Mouse (Mus musculus) embryonic facial prominence, embryonic 11.5 days (tissue): Measurements from ENCODE around the gene Lrpap1. TPM values are rescaled to one million over a fixed set of nuclear protein-coding genes. Genes with fewer than 3 reads are reported as not detected.

Source experiments
- ATAC-seq: fragments of 200-750 bp; cut with Nextera tagmentation; replicated peaks from 2 replicates; pipeline ENCODE4 v1.8.0; 2017; ENCODE audit warnings: low read depth; ENCODE audit not compliant: insufficient number of reproducible peaks, low FRiP score, low TSS enrichment
- DNase-seq: peaks from one replicate; pipeline ENCODE4 v3.0.0-alpha.2; 2015; ENCODE audit warnings: low spot score
- H3K27ac ChIP-seq: fragments of 300-500 bp; sonication (generic); replicated peaks from 2 replicates; pipeline ENCODE4 v1.5.1; 2014; ENCODE audit warnings: mild to moderate bottlenecking, low read depth, low read length, control low read depth
- H3K27me3 ChIP-seq: fragments of 300-500 bp; sonication (generic); 2 replicates; pipeline ENCODE4 v1.6.1; 2014; ENCODE audit warnings: mild to moderate bottlenecking, low read length, moderate library complexity, mixed read lengths; ENCODE audit not compliant: control insufficient read depth, insufficient read depth
- H3K36me3 ChIP-seq: fragments of 300-500 bp; sonication (generic); replicated peaks from 2 replicates; pipeline ENCODE4 v1.6.1; 2014; ENCODE audit warnings: low read depth, mild to moderate bottlenecking, low read length, moderate library complexity, mixed read lengths; ENCODE audit not compliant: control insufficient read depth, insufficient read depth
- H3K4me1 ChIP-seq: fragments of 300-500 bp; sonication (generic); 2 replicates; pipeline ENCODE4 v1.6.1; 2014; ENCODE audit warnings: low read length, mixed read lengths; ENCODE audit not compliant: control insufficient read depth, insufficient read depth
- H3K4me2 ChIP-seq: fragments of 300-500 bp; sonication (generic); 2 replicates; pipeline ENCODE4 v1.6.1; 2014; ENCODE audit warnings: low read depth, mild to moderate bottlenecking, control low read depth, low read length, moderate library complexity
- H3K4me3 ChIP-seq: fragments of 300-500 bp; sonication (generic); 2 replicates; pipeline ENCODE4 v1.5.1; 2014; ENCODE audit warnings: low read depth, low read length, control low read depth
- H3K9ac ChIP-seq: fragments of 300-500 bp; sonication (generic); replicated peaks from 2 replicates; pipeline ENCODE4 v1.6.1; 2014; ENCODE audit warnings: mild to moderate bottlenecking, control low read depth, low read length
- H3K9me3 ChIP-seq: fragments of 300-500 bp; sonication (generic); replicated peaks from 2 replicates; pipeline ENCODE4 v1.6.1; 2016; ENCODE audit warnings: mild to moderate bottlenecking, low read length, inconsistent platforms, mixed read lengths; ENCODE audit not compliant: control insufficient read depth
- WGBS: fragments of 180-500 bp; shearing (Covaris S2); extraction: QIAGEN DNeasy Blood & Tissue Kit; methylation state at CpG from one replicate; pipeline ENCODE4 v1.1.7; 2014; 5-methylcytosine and 5-hydroxymethylcytosine counted together
- polyA plus RNA-seq: library from polyadenylated mRNA; unstranded; fragments of >200 nt; fragmentation: Nextera tagmentation; extraction: Ambion mirVana; gene quantifications from 2 replicates; pipeline ENCODE4 v1.2.1, GENCODE M21; 2014

Gene Lrpap1
- polyA plus RNA-seq, 1 experiment from 2014 or later: 92.3 TPM

DNA sequence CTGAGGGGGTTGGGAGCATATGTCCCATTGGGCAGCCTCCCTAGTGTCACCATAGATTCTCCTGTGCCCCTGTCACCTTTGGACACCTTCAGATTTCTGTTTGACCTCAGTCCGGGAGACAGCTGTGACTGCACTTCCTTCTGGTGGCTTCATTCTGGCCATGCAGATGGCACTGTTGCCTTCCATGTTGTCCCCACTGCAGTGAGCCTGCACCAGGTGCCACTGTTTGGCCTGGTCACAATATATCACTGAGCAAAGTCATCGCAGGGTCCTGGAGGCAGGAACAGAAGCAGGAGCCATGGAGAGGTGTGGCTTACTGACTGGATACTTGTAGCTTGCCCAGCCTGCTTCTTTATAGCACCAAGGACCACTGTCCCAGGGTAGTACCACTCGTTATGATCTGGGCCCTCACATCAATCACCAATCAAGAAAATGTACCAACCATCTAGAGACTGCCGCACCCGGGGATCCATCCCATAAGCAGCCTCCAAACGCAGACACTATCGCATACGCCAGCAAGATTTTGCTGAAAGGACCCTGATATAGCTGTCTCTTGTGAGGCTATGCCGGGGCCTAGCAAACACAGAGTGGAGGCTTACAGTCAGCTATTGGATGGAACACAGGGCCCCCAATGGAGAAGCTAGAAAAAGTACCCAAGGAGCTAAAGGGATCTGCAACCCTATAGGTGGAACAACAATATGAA lies 26.9 kb upstream of the Lrpap1 start:
- Histone ChIP-seq H3K9me3 (no peaks in the 10 kb centered on the region), H3K4me3 (no peak overlapping the region), H3K4me2 (no peak overlapping the region), H3K4me1 (no peaks in the 10 kb centered on the region), H3K36me3 (no peaks in the 10 kb centered on the region), H3K9ac (no peak overlapping the region), H3K27ac (no peak overlapping the region), H3K27me3 (no peaks in the 10 kb centered on the region)
- ATAC-seq: 0 out of 2 replicates have a peak, but pooled peaks have one; percentile 10
- no peak for DNase-seq
- WGBS: 92% methylated on average over 9 of the region's 9 CpGs

DNA sequence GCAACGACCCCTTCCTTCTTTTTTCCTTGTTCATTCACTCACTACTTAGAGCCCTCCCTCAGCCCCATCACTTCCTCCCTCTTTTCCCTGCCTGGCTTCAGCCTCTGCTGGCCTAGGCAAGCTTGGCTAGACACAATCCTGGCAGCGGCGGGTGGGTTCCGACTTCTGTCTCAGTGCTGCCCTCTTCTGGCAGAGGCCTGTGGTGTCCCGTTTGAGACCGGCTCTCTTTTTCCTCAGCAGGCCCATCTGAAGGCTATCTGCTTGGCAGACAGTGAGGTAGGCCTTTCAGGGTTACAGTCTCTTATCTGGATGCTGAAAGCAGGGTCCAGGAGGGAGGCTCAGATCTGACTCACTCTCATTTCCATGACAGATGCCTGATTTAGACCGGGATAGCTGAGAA lies 26.2 kb upstream of the Lrpap1 start:
- Histone ChIP-seq H3K4me2 (no peak overlapping the region), H3K4me1 (no peaks in the 10 kb centered on the region), H3K36me3 (no peaks in the 10 kb centered on the region), H3K9me3 (no peaks in the 10 kb centered on the region), H3K27me3 (no peaks in the 10 kb centered on the region), H3K9ac (no peak overlapping the region), H3K27ac (no peak overlapping the region), H3K4me3 (no peak overlapping the region)
- DNase-seq (peak; percentile 88), ATAC-seq (no peak; the same call in 1 of the 2 replicates)
- 9% methylated on average over 7 of the region's 7 CpGs for WGBS

DNA sequence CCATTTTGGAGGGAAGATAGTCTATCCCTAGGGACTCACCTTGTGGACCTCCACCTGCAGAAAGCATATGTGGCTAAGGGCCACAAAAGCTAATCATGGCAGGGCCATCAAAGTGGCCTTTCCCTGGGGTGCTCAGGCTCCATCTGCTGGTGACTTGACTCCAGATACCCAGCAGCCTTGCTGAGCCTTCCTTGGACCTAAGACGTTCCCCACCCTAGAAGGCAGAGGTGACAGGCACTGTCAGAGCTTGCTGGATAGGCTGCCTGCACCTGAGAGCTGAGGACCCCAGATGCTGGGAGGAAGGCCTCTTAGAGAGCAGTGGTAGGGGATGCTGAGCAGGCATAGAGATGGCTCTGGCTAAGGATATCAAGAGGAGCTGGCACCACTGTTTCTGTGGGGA lies 25.7 kb upstream of the Lrpap1 start:
- 42% methylated on average over 1 of the region's 1 CpGs for WGBS
- no peak overlapping the region for H3K4me3 ChIP-seq
- no peaks in the 10 kb centered on the region for H3K36me3 ChIP-seq
- ATAC-seq (0 out of 2 replicates have a peak, but pooled peaks have one; percentile 18), DNase-seq (no peak)
- H3K9me3 ChIP-seq: no peaks in the 10 kb centered on the region
- no peak overlapping the region for H3K27ac ChIP-seq
- no peaks in the 10 kb centered on the region for H3K4me1 ChIP-seq
- no peak overlapping the region for H3K4me2 ChIP-seq
- H3K9ac ChIP-seq: no peak overlapping the region
- no peaks in the 10 kb centered on the region for H3K27me3 ChIP-seq

DNA sequence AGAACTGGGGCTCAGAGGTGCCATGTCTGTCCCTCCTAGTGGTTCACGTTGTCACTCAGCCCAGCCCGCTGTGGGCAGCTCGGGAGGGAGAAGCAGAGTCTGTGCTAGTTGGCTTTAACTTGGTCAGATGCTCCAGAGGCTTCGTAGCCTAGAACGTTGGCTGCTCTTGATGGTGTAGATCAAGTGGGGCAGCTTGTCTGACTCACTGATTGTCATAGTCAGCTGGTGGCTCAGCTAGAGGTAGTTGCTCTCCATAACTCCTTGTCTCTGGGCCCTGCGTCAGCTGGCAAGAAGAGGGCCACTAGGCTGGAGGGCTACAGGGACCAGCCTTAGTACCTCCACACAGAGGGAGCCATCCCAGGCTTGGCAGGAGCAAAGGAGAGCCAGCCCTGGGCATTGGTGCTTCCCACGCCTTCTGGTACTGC lies 24.2 kb upstream of the Lrpap1 start:
- Histone ChIP-seq H3K9ac (no peak overlapping the region), H3K36me3 (no peaks in the 10 kb centered on the region), H3K27ac (no peak overlapping the region), H3K9me3 (no peaks in the 10 kb centered on the region), H3K4me1 (no peaks in the 10 kb centered on the region), H3K4me3 (no peak overlapping the region), H3K27me3 (no peaks in the 10 kb centered on the region), H3K4me2 (no peak overlapping the region)
- ATAC-seq: no peak
- DNase-seq: no peak
- WGBS: 86% methylated on average over 7 of the region's 7 CpGs

DNA sequence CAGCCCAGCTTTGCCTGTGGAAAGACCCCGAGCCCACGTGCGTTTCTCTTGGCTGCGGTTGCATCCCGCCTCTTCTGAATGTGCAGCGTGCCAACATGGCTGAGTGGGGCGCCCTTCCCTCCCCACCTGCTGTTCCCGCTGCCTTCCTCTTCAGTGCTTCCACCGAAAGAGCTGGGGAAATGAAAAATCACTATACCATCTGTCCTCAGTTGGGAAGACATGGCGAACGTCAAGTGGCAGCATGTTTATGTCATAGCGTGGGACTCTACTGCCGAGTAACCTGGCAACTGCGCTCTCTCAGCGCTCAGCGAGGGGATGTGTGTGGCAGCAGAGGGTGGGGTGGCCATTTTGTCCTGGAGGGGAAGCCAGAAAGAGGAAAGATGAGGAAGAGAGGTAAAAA lies 23.6 kb upstream of the Lrpap1 start:
- H3K36me3 ChIP-seq: no peaks in the 10 kb centered on the region
- H3K9me3 ChIP-seq: no peaks in the 10 kb centered on the region
- H3K27me3 ChIP-seq: no peaks in the 10 kb centered on the region
- WGBS: 90% methylated on average over 16 of the region's 16 CpGs
- H3K4me1 ChIP-seq: no peaks in the 10 kb centered on the region
- no peak overlapping the region for H3K9ac ChIP-seq
- ATAC-seq (no peak), DNase-seq (no peak)
- no peak overlapping the region for H3K27ac ChIP-seq
- no peak overlapping the region for H3K4me3 ChIP-seq
- no peak overlapping the region for H3K4me2 ChIP-seq

DNA sequence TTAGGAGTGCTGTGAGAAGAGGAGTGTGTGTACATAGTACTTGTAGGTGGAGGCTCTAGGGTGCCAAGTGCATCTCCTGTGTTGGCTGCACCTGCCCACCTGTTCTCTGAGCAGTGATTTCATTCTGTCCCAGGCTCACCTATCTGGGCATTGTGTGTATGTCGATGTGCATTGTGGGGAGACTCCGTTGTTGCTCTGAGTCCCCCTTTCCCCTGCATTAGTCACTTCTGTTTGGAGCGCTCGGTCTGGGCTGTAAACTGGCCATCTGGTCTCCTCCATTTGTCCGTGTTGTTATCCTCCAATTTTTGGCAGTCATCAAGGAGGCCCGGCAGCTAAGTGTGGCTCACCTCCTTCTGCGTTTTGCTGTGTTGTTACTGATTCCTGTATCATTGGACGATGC lies 14.5 kb upstream of the Lrpap1 start:
- H3K9me3 ChIP-seq: no peaks in the 10 kb centered on the region
- H3K4me1 ChIP-seq: no peaks in the 10 kb centered on the region
- H3K27ac ChIP-seq: no peak overlapping the region
- DNase-seq (no peak), ATAC-seq (no peak)
- H3K4me2 ChIP-seq: no peak overlapping the region
- no peak overlapping the region for H3K9ac ChIP-seq
- 90% methylated on average over 8 of the region's 8 CpGs for WGBS
- H3K4me3 ChIP-seq: no peak overlapping the region
- H3K27me3 ChIP-seq: no peaks in the 10 kb centered on the region
- no peaks in the 10 kb centered on the region for H3K36me3 ChIP-seq

DNA sequence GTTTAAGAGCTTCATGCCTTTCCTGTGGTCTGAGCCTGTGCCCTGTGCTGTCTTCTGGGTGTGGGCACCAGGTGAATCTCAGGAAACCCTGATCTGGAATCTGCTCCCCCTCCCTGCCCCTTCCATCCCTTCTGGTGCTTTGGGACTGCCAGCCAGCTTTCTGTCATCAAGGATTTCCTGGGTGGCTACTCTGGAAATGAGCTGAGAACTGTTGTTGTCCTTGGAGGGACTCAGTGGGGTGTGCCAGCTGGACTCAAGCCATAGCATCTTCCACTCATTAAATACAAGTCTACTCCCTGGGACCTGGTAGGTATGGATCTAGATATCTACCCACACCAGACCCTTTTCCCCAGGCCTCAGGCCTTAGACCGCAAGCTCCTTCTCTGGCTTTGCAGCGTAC lies 12.9 kb upstream of the Lrpap1 start:
- no peaks in the 10 kb centered on the region for H3K4me1 ChIP-seq
- no peaks in the 10 kb centered on the region for H3K27me3 ChIP-seq
- no peak overlapping the region for H3K4me2 ChIP-seq
- no peaks in the 10 kb centered on the region for H3K9me3 ChIP-seq
- no peak for DNase-seq
- ATAC-seq: no peak
- no peak overlapping the region for H3K9ac ChIP-seq
- H3K4me3 ChIP-seq: no peak overlapping the region
- H3K27ac ChIP-seq: no peak overlapping the region
- no peaks in the 10 kb centered on the region for H3K36me3 ChIP-seq
- WGBS: 96% methylated on average over 2 of the region's 2 CpGs

DNA sequence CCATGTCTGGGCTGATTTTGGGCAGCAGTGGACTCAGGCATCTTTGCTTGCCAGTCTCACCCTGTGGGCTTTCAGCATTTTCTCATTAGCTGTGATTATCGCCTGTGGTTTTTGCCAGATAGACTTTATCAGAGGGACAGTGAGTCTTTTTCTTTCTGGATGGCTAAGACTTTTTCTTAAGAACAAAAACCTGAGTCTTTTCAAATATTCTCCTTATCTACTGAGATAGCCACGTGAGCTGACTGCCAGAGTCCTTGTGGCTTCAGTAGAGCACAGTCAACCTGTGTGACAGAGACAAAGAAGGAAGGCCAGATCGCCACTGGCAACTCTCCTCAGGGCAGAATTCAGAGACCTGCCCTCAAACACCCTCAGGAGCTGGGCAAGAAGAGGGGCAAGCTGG lies 12.1 kb upstream of the Lrpap1 start:
- no peaks in the 10 kb centered on the region for H3K9me3 ChIP-seq
- H3K27ac ChIP-seq: no peak overlapping the region
- H3K4me2 ChIP-seq: no peak overlapping the region
- H3K4me1 ChIP-seq: no peaks in the 10 kb centered on the region
- DNase-seq (no peak), ATAC-seq (no peak)
- no peaks in the 10 kb centered on the region for H3K36me3 ChIP-seq
- no peak overlapping the region for H3K9ac ChIP-seq
- 77% methylated on average over 3 of the region's 3 CpGs for WGBS
- no peaks in the 10 kb centered on the region for H3K27me3 ChIP-seq
- H3K4me3 ChIP-seq: no peak overlapping the region
